Mouse (Mus musculus): ENCODE measurements around the gene Nt5c2. TPM values are rescaled to one million over a fixed set of nuclear protein-coding genes. Genes with fewer than 3 reads are reported as not detected.

The Nt5c2 gene
- total RNA-seq, 1 experiment from 2014 or later, result 79.8 TPM

DNA sequence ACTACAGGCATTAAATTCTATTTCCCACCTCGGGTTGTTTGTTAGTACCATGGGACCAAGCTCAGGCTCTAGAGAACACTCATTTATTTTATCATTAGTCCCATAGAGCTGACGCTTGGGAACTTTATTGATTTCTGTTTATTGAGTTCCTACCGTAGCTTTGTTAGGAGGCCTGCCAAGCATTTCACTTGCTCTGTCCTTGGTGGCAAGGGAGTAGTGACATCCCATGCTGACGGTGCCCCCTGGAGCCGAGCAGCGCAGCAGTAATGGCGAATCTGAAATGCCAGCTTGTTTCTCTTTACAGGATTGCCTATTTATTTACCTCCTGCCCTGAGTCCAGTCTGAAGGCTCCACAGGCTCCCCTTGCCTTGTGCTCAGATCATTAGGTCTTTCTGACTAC, 168.9 kb downstream of the Nt5c2 start:
- peak; percentile 38 for DNase-seq

- DNase-seq, result peak; percentile 40
Measured at GRCm38 (mm10) chr19:46843030-46843429, 171.9 kb downstream of the Nt5c2 start.

GRCm38 (mm10) chr19:46841016-46841415, 173.9 kb downstream of the Nt5c2 start:
- DNase-seq, result peak; percentile 39

DNA sequence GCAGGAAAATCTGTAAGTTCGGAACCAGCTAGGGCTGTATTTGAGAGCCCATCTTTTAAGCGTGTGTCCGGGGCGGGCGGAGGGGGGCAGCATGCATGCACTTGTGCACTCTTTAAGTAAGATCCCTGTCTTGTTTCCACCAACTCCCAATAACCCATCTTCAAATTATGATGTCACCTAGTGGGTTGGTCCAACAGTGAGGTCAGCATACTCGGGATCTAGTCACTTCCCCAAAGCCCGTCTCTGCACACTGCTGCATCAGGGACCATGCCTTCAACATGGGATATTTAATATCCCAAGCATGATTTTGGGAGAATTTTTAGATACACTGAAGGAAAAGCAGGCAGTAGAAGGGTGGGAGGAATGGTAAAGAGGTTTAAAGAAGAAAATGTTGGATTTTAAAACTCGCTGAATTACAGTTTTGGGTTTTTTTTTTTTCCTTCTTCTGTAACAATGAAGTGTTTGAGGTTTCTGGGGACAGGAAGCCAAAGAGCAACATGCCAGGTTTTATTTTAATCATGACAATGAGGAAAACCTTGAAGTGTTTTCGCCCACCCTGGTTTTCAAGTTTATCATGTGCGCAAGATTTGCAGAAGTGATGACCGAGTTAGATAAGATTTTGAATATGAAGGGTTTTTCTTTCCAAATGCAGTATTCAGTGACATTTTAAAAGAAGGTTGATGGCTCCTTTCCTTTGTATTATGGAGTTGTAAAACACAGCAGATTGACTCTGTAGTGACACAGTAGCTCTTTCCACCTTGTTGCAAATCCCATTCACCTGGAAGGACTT, 177.5 kb downstream of the Nt5c2 start:
- DNase-seq, result no peak

DNA sequence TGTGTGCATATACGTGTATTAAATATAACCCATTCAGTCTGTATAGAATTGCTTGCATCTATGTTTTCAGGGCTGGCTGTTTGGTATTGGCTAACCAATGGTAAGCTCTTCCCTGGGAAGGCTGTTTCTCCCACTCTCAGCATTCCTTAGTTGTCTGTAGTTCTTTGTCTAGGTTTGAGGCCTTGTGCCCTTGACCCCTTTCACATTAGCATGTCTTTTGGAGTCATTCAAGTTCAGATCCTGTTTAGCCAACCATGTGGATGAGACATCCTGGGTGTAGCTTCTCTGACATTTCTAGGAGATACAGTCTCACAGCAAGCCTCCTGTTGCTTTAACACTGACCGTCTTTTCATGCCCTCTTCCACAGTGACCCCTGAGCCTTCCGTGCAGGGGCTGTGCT, 178.9 kb downstream of the Nt5c2 start:
- no peak for DNase-seq

DNA sequence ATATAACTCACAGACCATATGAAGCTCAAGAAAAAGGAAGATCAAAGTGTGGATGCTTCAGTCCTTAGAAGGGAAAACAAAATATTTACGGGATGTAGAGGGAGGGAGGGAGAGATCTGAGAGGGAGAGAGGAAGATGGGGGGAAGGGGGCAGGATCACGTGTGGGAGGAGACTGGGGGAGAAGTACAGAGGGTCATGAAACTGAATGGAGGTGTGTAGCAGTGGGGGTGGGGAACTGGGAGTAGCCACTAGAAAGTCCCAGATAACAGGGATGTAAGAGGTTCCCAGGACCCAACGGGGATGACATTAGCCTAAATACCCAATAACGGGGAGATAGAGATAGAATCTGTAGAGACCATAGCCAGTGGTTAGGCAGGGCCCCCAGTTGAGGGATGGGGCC, 179.6 kb downstream of the Nt5c2 start:
- no peak for DNase-seq

DNA sequence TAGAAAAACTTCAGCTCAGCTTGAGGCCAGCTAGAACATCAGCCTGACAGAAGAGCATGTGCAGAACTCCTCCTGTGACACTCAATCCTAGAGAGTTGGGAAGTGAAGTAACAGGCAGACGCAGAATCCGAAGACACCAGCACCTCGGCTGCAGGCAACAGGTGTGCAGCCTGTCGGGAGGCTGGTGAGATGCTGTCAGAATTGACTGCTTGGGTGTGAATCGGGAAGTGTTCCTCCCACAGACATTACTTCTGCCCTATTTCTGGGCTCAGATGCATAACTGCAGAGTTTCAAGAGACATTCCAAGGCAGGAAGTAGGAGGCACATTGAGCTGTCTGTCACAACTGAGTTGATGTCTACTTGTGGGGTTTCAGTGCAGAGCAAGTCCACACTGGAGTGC, 180.7 kb downstream of the Nt5c2 start:
- no peak for DNase-seq

Other genes starting within 250 kb of the Nt5c2 start
- 7.5 and 9.6 TPM in 2 replicates for gene Ina, start 455 bp downstream of the Nt5c2 start, total RNA-seq (2021)
- gene Pcgf6, start 35.8 kb upstream of the Nt5c2 start, total RNA-seq (2021), result 8.4 and 9.4 TPM in 2 replicates
- gene Taf5, start 52.6 kb upstream of the Nt5c2 start, total RNA-seq (2021), result 4.3 and 4.6 TPM in 2 replicates
- gene Usmg5, start 75.5 kb upstream of the Nt5c2 start, total RNA-seq (2021), result 939 and 985 TPM in 2 replicates
- 23.4 and 24.5 TPM in 2 replicates for gene Pdcd11, start 75.6 kb upstream of the Nt5c2 start, total RNA-seq (2021)
- 4.4 and 5.4 TPM in 2 replicates for gene Calhm2, start 123.1 kb upstream of the Nt5c2 start, total RNA-seq (2021)
- not detected in 2 replicates for gene Calhm1, start 129.1 kb upstream of the Nt5c2 start, total RNA-seq (2021)
- not detected in 2 replicates for gene Calhm3, start 142.6 kb upstream of the Nt5c2 start, total RNA-seq (2021)
- gene Neurl1a, start 163.7 kb upstream of the Nt5c2 start, total RNA-seq (2021), result 15.3 and 16.0 TPM in 2 replicates